Mouse (Mus musculus): ENCODE results near the gene Irf3.

DNA sequence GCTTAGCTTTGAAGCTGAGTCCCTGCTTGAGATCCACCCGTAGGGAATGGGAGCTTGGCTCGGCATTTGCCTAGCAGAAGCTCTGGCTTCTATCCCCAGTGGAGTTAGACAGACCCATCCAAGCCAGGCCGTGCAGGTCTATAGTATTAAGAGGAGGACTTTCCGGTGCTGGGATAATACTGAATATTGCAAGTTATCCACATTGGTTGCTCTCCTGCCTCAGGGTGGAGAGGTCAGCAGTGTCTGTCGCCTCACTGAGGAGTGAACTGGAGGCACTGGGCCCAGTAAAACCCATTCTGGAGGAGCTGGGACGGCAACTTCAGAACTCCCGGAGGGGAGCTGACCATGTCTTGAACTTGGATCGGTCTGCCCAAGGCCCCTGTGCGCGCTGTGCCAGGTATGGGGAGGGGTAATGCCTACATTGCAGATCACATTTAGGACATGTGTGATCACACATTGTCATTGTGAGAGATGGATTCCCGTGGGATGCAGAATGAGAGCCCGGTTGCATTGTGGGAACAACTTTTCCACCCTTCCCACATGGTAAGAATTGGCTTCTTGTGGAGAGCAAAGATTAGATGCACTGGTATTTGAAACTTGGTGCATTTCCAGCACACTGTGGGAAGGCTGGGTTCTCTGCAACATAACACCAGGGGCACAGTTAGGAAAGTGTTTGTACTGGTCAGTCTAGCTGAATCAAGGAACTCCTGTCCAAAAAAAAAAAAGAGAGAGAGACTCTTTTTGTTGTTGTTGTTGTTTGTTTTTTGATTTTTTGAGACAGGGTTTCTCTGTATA lies 43.2 kb upstream of the Irf3 start:
- TF ChIP-seq CTCF (IDR thresholded peaks at IDR 0.05; ENCODE audit: borderline replicate concordance, control insufficient read depth, extremely low read depth, insufficient read depth, low read length, poor library complexity) = no peak
- TF ChIP-seq POLR2A (IDR thresholded peaks at IDR 0.05; ENCODE audit: control insufficient read depth, extremely low read depth, insufficient read depth, low read length, poor library complexity) = no peak

All from thymus, adult 2 months (tissue).